In the genomic region with DNA sequence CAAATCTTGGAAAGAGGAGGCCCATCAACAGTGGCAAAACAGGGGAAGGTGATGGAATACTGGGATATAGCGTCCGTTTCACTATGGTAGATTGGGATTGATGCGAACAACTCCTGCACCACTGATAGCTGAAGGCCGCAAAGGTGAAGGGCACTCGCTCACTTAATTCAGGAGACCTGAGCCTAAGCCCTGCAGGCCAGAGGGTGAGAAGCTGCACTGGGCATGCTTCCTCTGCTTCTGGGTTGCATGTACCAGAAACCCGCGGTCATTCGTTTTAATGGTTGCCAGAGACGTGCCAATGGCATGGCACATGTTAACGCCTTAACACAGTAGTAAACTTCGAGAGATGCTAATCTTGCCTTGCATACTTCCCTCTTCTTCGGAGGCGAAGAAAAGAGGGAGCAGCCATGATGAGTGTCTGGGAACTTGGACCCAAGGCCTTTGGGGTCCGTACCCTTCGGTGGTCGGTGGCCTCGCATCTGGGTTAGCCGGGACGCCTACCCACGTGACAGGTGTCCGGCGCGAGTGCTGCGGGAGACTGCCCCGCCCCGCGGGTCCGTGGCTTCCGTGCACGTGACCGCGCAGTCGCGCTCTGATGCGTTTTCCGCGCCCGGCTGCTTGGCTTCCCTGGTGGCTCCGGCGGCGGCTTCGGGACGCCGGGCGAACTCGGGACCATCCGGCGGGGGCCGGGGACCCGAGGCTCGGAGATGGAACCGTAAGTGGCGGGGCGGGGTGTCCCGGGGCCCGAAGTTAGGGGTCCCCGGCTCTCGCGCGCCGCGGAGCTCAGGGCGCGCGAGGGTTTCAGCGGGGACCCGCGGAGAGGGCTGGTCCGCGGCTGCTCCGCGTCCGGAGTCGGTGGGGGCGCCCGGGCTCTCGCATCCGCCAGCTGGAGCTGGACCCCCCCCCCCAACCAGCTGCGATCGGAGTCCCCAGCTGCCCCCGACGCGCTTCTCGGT, we compare ENCODE assay signal across 8 mouse cellular contexts. TPM values are rescaled to one million over a fixed set of nuclear protein-coding genes. Genes with fewer than 3 reads are reported as not detected.
A peak's percentile ranks its signal among the peaks of the same experiment; 100 is the strongest.
DNase-seq lines count a peak whose midpoint lies in the region; ATAC-seq and TF ChIP-seq lines count a peak whose summit lies in the region.
"Not testable (repeated sequence)": the region's sequence is repeated elsewhere in the genome, so short reads cannot be mapped to it uniquely, and the experiment has no call there.

No protein-coding gene starts in this region.

- not testable (repeated sequence) for H3K36me3 ChIP-seq in hindbrain, embryonic 13.5 days; lung, postnatal 0 days (ENCODE audit: insufficient read depth, low read length); neural tube, embryonic 15.5 days

- H3K4me2 ChIP-seq in hindbrain, embryonic 13.5 days: peak overlapping the region; percentile 61
- H3K4me2 ChIP-seq in lung, postnatal 0 days (replicated peaks; ENCODE audit: low read depth, low read length): peak overlapping the region; percentile 62
- peak overlapping the region; percentile 69 for H3K4me2 ChIP-seq in neural tube, embryonic 15.5 days

- TF ChIP-seq POLR2A in cortical plate, adult 2 months (IDR thresholded peaks at IDR 0.05; ENCODE audit: extremely low read depth, insufficient read depth, low read length): not testable (repeated sequence)

- H3K9me3 ChIP-seq in hindbrain, embryonic 13.5 days; lung, postnatal 0 days (ENCODE audit: low read length); neural tube, embryonic 15.5 days (replicated peaks): not testable (repeated sequence)

- H3K27ac ChIP-seq in cortical plate, adult 2 months (ENCODE audit: insufficient read depth, low read length); lung, postnatal 0 days (ENCODE audit: low read length); neural tube, embryonic 15.5 days (replicated peaks): not testable (repeated sequence)
- 0 out of 2 replicates have a peak overlapping the region, but pooled peaks have one; percentile 40 for H3K27ac ChIP-seq in hindbrain, embryonic 13.5 days

- H3K4me1 ChIP-seq in cortical plate, adult 2 months (ENCODE audit: control insufficient read depth, insufficient read depth, low read length); hindbrain, embryonic 13.5 days (replicated peaks); lung, postnatal 0 days (ENCODE audit: insufficient read depth, low read depth, low read length); neural tube, embryonic 15.5 days: not testable (repeated sequence)

- H3K4me3 ChIP-seq in cortical plate, adult 2 months (ENCODE audit: insufficient read depth, low read length): peak overlapping the region; percentile 75
- H3K4me3 ChIP-seq in hindbrain, embryonic 13.5 days: peak overlapping the region; percentile 48
- peak overlapping the region; percentile 47 for H3K4me3 ChIP-seq in lung, postnatal 0 days (ENCODE audit: low read depth, low read length)
- H3K4me3 ChIP-seq in neural tube, embryonic 15.5 days (replicated peaks): peak overlapping the region; percentile 48

- H3K9ac ChIP-seq in hindbrain, embryonic 13.5 days: peak overlapping the region; percentile 71
- H3K9ac ChIP-seq in lung, postnatal 0 days (replicated peaks; ENCODE audit: low read depth): 0 out of 2 replicates have a peak overlapping the region, but pooled peaks have one; percentile 29
- peak overlapping the region; percentile 47 for H3K9ac ChIP-seq in neural tube, embryonic 15.5 days (replicated peaks)

- not testable (repeated sequence) for TF ChIP-seq CTCF in cortical plate, adult 2 months (IDR thresholded peaks at IDR 0.05; ENCODE audit: extremely low read depth, insufficient read depth, low read length); lung, postnatal 0 days (IDR thresholded peaks at IDR 0.05)

- peak; percentile 77 for ATAC-seq in hindbrain, embryonic 13.5 days (ENCODE audit: low FRiP score)
- ATAC-seq in lung, postnatal 0 days: peak; percentile 96
- peak; percentile 87 for ATAC-seq in neural tube, embryonic 15.5 days (ENCODE audit: low FRiP score)

- H3K27me3 ChIP-seq in hindbrain, embryonic 13.5 days; lung, postnatal 0 days (replicated peaks; ENCODE audit: insufficient read depth, low read length); neural tube, embryonic 15.5 days (replicated peaks): not testable (repeated sequence)

- TF ChIP-seq EP300 in lung, postnatal 0 days (IDR thresholded peaks at IDR 0.05): not testable (repeated sequence)

- peak; percentile 23 for DNase-seq in ZHBTc4 (ENCODE audit: low read depth, low spot score)
- DNase-seq in gastrocnemius, postnatal 10 days: peak; percentile 14
- DNase-seq in layer of hippocampus, postnatal 10 days (ENCODE audit: low spot score in 2 of 2): peak; percentile 42 to 52
- DNase-seq in lung, postnatal 0 days (ENCODE audit: low spot score): peak; percentile 4
- peak; percentile 38 for DNase-seq in thymus, postnatal 4 days

- WGBS in hindbrain, embryonic 13.5 days: under 1% methylated on average over 66 of the region's 84 CpGs
- 2% methylated on average over 37 of the region's 84 CpGs for WGBS in lung, postnatal 0 days
- under 1% methylated on average over 49 of the region's 84 CpGs for WGBS in neural tube, embryonic 15.5 days

RNA-seq across cellular contexts. Expression of a gene that starts 13.5 kb away (rescaled TPM):
- polyA plus RNA-seq in cortical plate, adult 2 months (2012; rRNA removed): 67.3 and 70.8 TPM in 2 replicates
- total RNA-seq in gastrocnemius, postnatal 10 days (2021): 1 to 10 TPM; 7.4 to 8.2 TPM
- 38.7 and 39.4 TPM in 2 replicates for polyA plus RNA-seq in hindbrain, embryonic 13.5 days (2015; fragmentation: Nextera tagmentation; extraction: Ambion mirVana)
- total RNA-seq in layer of hippocampus, postnatal 10 days (2021): 10 to 100 TPM; 89.3 to 92.7 TPM
- 15.0 and 16.1 TPM in 2 replicates for polyA plus RNA-seq in lung, postnatal 0 days (2015; fragmentation: Nextera tagmentation; extraction: Ambion mirVana)
- polyA plus RNA-seq in neural tube, embryonic 15.5 days (2015; fragmentation: Nextera tagmentation; extraction: Ambion mirVana): 48.3 and 53.6 TPM in 2 replicates

RNA-seq across cellular contexts. Expression of a gene that starts 47.1 kb away (rescaled TPM):
- 10.5 and 10.9 TPM in 2 replicates for polyA plus RNA-seq in cortical plate, adult 2 months (2012; rRNA removed)
- total RNA-seq in gastrocnemius, postnatal 10 days (2021): 1 to 10 TPM; 2.1 to 2.3 TPM
- 50.5 and 53.2 TPM in 2 replicates for polyA plus RNA-seq in hindbrain, embryonic 13.5 days (2015; fragmentation: Nextera tagmentation; extraction: Ambion mirVana)
- 10 to 100 TPM; 18.6 to 20.9 TPM for total RNA-seq in layer of hippocampus, postnatal 10 days (2021)
- polyA plus RNA-seq in lung, postnatal 0 days (2015; fragmentation: Nextera tagmentation; extraction: Ambion mirVana): 6.4 and 7.0 TPM in 2 replicates
- 47.5 and 54.2 TPM in 2 replicates for polyA plus RNA-seq in neural tube, embryonic 15.5 days (2015; fragmentation: Nextera tagmentation; extraction: Ambion mirVana)
